Mouse (Mus musculus) hindbrain, postnatal 0 days (tissue): ENCODE measurements around the gene Sdc3. TPM values are rescaled to one million over a fixed set of nuclear protein-coding genes. Genes with fewer than 3 reads are reported as not detected.
A peak's percentile ranks its signal among the peaks of the same experiment; 100 is the strongest.

Experiments used
- ATAC-seq: fragments of 200-750 bp; cut with Nextera tagmentation; 2 replicates; pipeline ENCODE4 v1.8.0; 2017; ENCODE audit warnings: mild to moderate bottlenecking, moderate TSS enrichment, moderate library complexity
- DNase-seq: peaks from one replicate; pipeline ENCODE4 v3.0.0-alpha.2; 2015; ENCODE audit warnings: low spot score
- H3K27ac ChIP-seq: fragments of 300-500 bp; sonication (generic); 2 replicates; pipeline ENCODE4 v1.5.1; 2014; ENCODE audit warnings: mild to moderate bottlenecking
- H3K27me3 ChIP-seq: fragments of 300-500 bp; sonication (generic); 2 replicates; pipeline ENCODE4 v1.6.1; 2014; ENCODE audit warnings: low read length, mixed read lengths; ENCODE audit not compliant: insufficient read depth
- H3K36me3 ChIP-seq: fragments of 300-500 bp; sonication (generic); 2 replicates; pipeline ENCODE4 v1.6.1; 2014; ENCODE audit warnings: low read length, mixed read lengths; ENCODE audit not compliant: insufficient read depth
- H3K4me1 ChIP-seq: fragments of 300-500 bp; sonication (generic); 2 replicates; pipeline ENCODE4 v1.6.1; 2014; ENCODE audit warnings: antibody characterized with exemption, low read length, mixed read lengths; ENCODE audit not compliant: insufficient read depth
- H3K4me2 ChIP-seq: fragments of 300-500 bp; sonication (generic); 2 replicates; pipeline ENCODE4 v1.6.1; 2014; ENCODE audit warnings: low read depth, mild to moderate bottlenecking, low read length, moderate library complexity, mixed read lengths
- H3K4me3 ChIP-seq: fragments of 300-500 bp; sonication (generic); 2 replicates; pipeline ENCODE4 v1.5.1; 2014; ENCODE audit warnings: low read length
- H3K9ac ChIP-seq: fragments of 300-500 bp; sonication (generic); replicated peaks from 2 replicates; pipeline ENCODE4 v1.6.1; 2014; ENCODE audit warnings: mild to moderate bottlenecking, low read length, moderate library complexity, mixed read lengths
- H3K9me3 ChIP-seq: fragments of 300-500 bp; sonication (generic); 2 replicates; pipeline ENCODE4 v1.6.1; 2016; ENCODE audit warnings: low read length, mixed read lengths
- CTCF ChIP-seq: IDR thresholded peaks from 2 replicates; pipeline ENCODE4 v1.5.1; 2016; ENCODE audit warnings: antibody characterized with exemption, control low read depth, low read depth
- WGBS: fragments of 180-500 bp; shearing (Covaris S2); extraction: QIAGEN DNeasy Blood & Tissue Kit; methylation state at CpG from one replicate; pipeline ENCODE4 v1.1.7; 2014; 5-methylcytosine and 5-hydroxymethylcytosine counted together
- polyA plus RNA-seq: library from polyadenylated mRNA; unstranded; fragments of >200 nt; fragmentation: Nextera tagmentation; extraction: Ambion mirVana; gene quantifications from 2 replicates; pipeline ENCODE4 v1.2.1, GENCODE M21; 2015
- total RNA-seq: library from RNA; depleted of rRNA; stranded (reverse); fragments of >200 nt; gene quantifications from 2 replicates; pipeline ENCODE4 v1.2.3, GENCODE M21; 2014

Sdc3 gene
- total and polyA plus RNA-seq, 2 experiments from 2014 or later: 180 to 587 TPM

- Histone ChIP-seq H3K9ac (no peak overlapping the region), H3K4me3 (no peak overlapping the region), H3K4me1 (peaks cover 55% of the 10 kb centered on the region), H3K27ac (peak overlapping the region; percentile 80), H3K9me3 (no peaks in the 10 kb centered on the region), H3K36me3 (peaks cover 8% of the 10 kb centered on the region), H3K4me2 (peak overlapping the region; percentile 24), H3K27me3 (no peaks in the 10 kb centered on the region)
- DNase-seq (peak; percentile 90), ATAC-seq (peak; percentile 48)
- TF ChIP-seq CTCF: no peak
- WGBS: 54% methylated on average over 2 of the region's 2 CpGs
Observed at GRCm38 (mm10) chr4:130813958-130814357, 21.6 kb downstream of the Sdc3 start.

DNA sequence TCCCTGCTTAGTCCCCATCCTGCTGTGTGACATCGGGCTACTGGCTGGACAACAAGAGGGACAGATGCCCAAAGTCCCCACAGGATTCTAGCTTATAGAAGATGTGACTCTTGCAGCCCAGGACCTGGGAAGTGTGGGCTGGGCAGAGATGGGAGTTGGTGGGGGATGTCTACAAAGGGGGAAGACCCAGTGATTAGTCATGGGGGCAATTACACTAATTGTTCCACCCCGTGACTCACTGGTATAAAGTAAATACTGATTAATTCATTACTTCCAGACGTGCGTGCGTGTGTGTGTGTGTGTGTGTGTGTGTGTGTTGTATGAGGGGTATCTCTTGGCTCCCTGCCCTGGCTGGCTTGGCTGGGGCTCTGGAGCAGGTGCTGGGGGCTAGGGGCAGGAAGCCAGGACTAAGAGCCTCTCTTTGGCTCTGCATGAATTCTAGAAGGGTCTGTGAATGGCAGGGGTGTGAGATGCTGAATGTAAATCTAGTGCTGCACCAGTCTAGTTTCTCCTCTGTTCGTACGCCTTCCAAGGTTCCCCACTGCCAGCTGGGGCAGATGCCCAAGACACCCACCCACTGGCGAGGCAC, 22.5 kb downstream of the Sdc3 start:
- peak; percentile 52 for ATAC-seq
- no peaks in the 10 kb centered on the region for H3K27me3 ChIP-seq
- 16% methylated on average over 8 of the region's 8 CpGs for WGBS

GRCm38 (mm10) chr4:130815860-130816259, 23.5 kb downstream of the Sdc3 start:
- ATAC-seq: no peak
- Histone ChIP-seq H3K4me3 (no peak overlapping the region), H3K4me1 (peaks cover 48% of the 10 kb centered on the region), H3K27ac (peak overlapping the region; percentile 80), H3K36me3 (peaks cover 12% of the 10 kb centered on the region), H3K4me2 (no peak overlapping the region), H3K9me3 (no peaks in the 10 kb centered on the region), H3K9ac (0 out of 2 replicates have a peak overlapping the region, but pooled peaks have one; percentile 3), H3K27me3 (no peaks in the 10 kb centered on the region)
- DNase-seq: no peak
- TF ChIP-seq CTCF: no peak
- WGBS: 53% methylated on average over 8 of the region's 8 CpGs

More for the DNA sequence above, 22.5 kb downstream of the Sdc3 start:
- TF ChIP-seq CTCF: peak; percentile 15; the same call in 1 of the 2 replicates
- peaks cover 12% of the 10 kb centered on the region for H3K36me3 ChIP-seq
- H3K4me3 ChIP-seq: no peak overlapping the region
- no peak overlapping the region for H3K9ac ChIP-seq
- no peak overlapping the region for H3K4me2 ChIP-seq
- H3K27ac ChIP-seq: peak overlapping the region; percentile 80
- peak; percentile 88 for DNase-seq
- no peaks in the 10 kb centered on the region for H3K9me3 ChIP-seq
- H3K4me1 ChIP-seq: peaks cover 49% of the 10 kb centered on the region

GRCm38 (mm10) chr4:130819806-130820205, 27.5 kb downstream of the Sdc3 start:
- Histone ChIP-seq H3K4me3 (no peak overlapping the region), H3K27ac (no peak overlapping the region), H3K9me3 (no peaks in the 10 kb centered on the region), H3K4me2 (no peak overlapping the region), H3K4me1 (peaks cover 13% of the 10 kb centered on the region), H3K27me3 (no peaks in the 10 kb centered on the region), H3K36me3 (peaks cover 37% of the 10 kb centered on the region), H3K9ac (no peak overlapping the region)
- 74% methylated on average over 3 of the region's 3 CpGs for WGBS
- DNase-seq (no peak), ATAC-seq (no peak)
- TF ChIP-seq CTCF: no peak

GRCm38 (mm10) chr4:130820594-130821255, 28.4 kb downstream of the Sdc3 start:
- peaks cover 3% of the 10 kb centered on the region; the same call in 1 of the 2 replicates for H3K4me1 ChIP-seq
- no peaks in the 10 kb centered on the region for H3K27me3 ChIP-seq
- 87% methylated on average over 7 of the region's 7 CpGs for WGBS
- peaks cover 43% of the 10 kb centered on the region for H3K36me3 ChIP-seq
- no peak for ATAC-seq
- H3K4me3 ChIP-seq: no peak overlapping the region
- H3K9ac ChIP-seq: no peak overlapping the region
- TF ChIP-seq CTCF: no peak
- H3K4me2 ChIP-seq: no peak overlapping the region
- H3K27ac ChIP-seq: no peak overlapping the region
- no peak for DNase-seq
- H3K9me3 ChIP-seq: no peaks in the 10 kb centered on the region

GRCm38 (mm10) chr4:130828851-130829673, 36.7 kb downstream of the Sdc3 start:
- H3K36me3 ChIP-seq: peaks cover 7% of the 10 kb centered on the region
- WGBS: 11% methylated on average over 18 of the region's 18 CpGs
- H3K4me1 ChIP-seq: peaks cover 9% of the 10 kb centered on the region
- ATAC-seq: peak; percentile 84
- peak overlapping the region; percentile 78 for H3K27ac ChIP-seq
- no peak for TF ChIP-seq CTCF
- H3K9ac ChIP-seq: peak overlapping the region; percentile 0; the same call in 1 of the 2 replicates
- no peaks in the 10 kb centered on the region for H3K9me3 ChIP-seq
- H3K4me2 ChIP-seq: 0 out of 2 replicates have a peak overlapping the region, but pooled peaks have one; percentile 7
- no peaks in the 10 kb centered on the region for H3K27me3 ChIP-seq
- peak; percentile 68 for DNase-seq
- H3K4me3 ChIP-seq: no peak overlapping the region
